Mouse (Mus musculus) spleen, adult 2 months (tissue): ENCODE measurements around the gene Cygb. TPM values are rescaled to one million over a fixed set of nuclear protein-coding genes. Genes with fewer than 3 reads are reported as not detected.

Experiments
- DNase-seq, 2 experiments: peaks; one replicate each; pipeline versions ENCODE4 v3.0.0 to v3.0.0-alpha.2; 2012 to 2021; ENCODE audit warnings: low spot score in 2 of 2, low read depth in 1 of 2
- H3K27ac ChIP-seq: fragments of 200-500 bp; 2 replicates; pipeline ENCODE4 v1.5.1; 2012; ENCODE audit warnings: low read length, inconsistent platforms; ENCODE audit not compliant: insufficient read depth
- H3K27me3 ChIP-seq: fragments of 200-500 bp; 2 replicates; pipeline ENCODE4 v1.6.1; 2012; ENCODE audit warnings: mild to moderate bottlenecking, moderate library complexity, low read length, inconsistent platforms; ENCODE audit not compliant: control insufficient read depth, insufficient read depth
- H3K36me3 ChIP-seq: fragments of 200-500 bp; 2 replicates; pipeline ENCODE4 v1.6.1; 2012; ENCODE audit warnings: mild to moderate bottlenecking, low read length, inconsistent platforms; ENCODE audit not compliant: control insufficient read depth, insufficient read depth
- H3K4me1 ChIP-seq: fragments of 200-500 bp; 2 replicates; pipeline ENCODE4 v1.6.1; 2011; ENCODE audit warnings: inconsistent platforms; ENCODE audit not compliant: control insufficient read depth, insufficient read depth, insufficient read length
- H3K4me3 ChIP-seq: fragments of 200-500 bp; 2 replicates; pipeline ENCODE4 v1.5.1; 2011; ENCODE audit warnings: mild to moderate bottlenecking, inconsistent platforms; ENCODE audit not compliant: insufficient read depth, insufficient read length; ENCODE audit errors: extremely low read depth
- CTCF ChIP-seq: fragments of 200-500 bp; IDR thresholded peaks from 2 replicates; pipeline ENCODE4 v1.5.1; 2011; ENCODE audit warnings: mild to moderate bottlenecking, inconsistent platforms; ENCODE audit not compliant: insufficient read depth, insufficient read length, insufficient replicate concordance; ENCODE audit errors: extremely low read depth
- POLR2A ChIP-seq: fragments of 200-500 bp; IDR thresholded peaks from 2 replicates; pipeline ENCODE4 v1.6.1; 2011; ENCODE audit warnings: low read depth, low read length, inconsistent platforms
- WGBS: fragments of 180-500 bp; shearing (Covaris S2); methylation state at CpG from one replicate; pipeline ENCODE4 v1.1.7; 2018; 5-methylcytosine and 5-hydroxymethylcytosine counted together
- polyA plus RNA-seq: library from polyadenylated mRNA; depleted of rRNA; stranded (reverse); fragments of >200 nt; gene quantifications from 2 replicates; pipeline ENCODE4 v1.2.3, GENCODE M21; 2012

Cygb gene
- polyA plus RNA-seq, 1 experiment: 14.2 TPM

GRCm38 (mm10) chr11:116665289-116665688 lies 11.2 kb upstream of the Cygb start:
- no peaks in the 10 kb centered on the region for H3K27me3 ChIP-seq
- 89% methylated on average over 10 of the region's 10 CpGs for WGBS
- no peaks in the 10 kb centered on the region for H3K36me3 ChIP-seq
- no peak for TF ChIP-seq POLR2A
- no peaks in the 10 kb centered on the region for H3K4me1 ChIP-seq
- H3K27ac ChIP-seq: no peak overlapping the region
- H3K4me3 ChIP-seq: no peak overlapping the region
- DNase-seq: no peak

DNA sequence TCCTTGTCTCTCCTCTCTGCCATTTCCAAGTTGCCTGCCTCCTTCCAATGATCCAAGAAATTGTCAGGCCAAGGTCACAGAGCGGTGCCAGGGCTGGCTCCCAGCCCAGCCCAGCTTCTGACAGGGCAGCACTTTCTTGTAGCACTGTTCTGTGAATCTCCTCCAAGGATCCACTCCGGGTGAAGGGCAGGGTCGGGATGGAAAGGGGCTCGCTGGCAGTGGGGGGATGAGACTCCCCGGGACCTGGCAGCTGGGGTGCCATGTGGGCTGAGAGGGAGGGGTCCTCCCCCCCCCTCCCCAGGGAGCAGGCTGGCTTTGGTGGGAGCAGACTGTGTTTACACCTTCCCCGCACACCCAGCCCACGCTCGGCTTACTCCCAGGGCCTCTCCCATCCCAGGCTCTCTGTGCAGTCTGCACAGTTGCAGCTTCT lies 7.8 kb upstream of the Cygb start:
- TF ChIP-seq POLR2A (no peak), CTCF (no peak)
- no peak overlapping the region for H3K4me3 ChIP-seq
- H3K27me3 ChIP-seq: no peaks in the 10 kb centered on the region
- WGBS: 73% methylated on average over 8 of the region's 8 CpGs
- no peak for DNase-seq
- H3K36me3 ChIP-seq: no peaks in the 10 kb centered on the region
- no peak overlapping the region for H3K27ac ChIP-seq
- H3K4me1 ChIP-seq: no peaks in the 10 kb centered on the region; the same call in 1 of the 2 replicates

DNA sequence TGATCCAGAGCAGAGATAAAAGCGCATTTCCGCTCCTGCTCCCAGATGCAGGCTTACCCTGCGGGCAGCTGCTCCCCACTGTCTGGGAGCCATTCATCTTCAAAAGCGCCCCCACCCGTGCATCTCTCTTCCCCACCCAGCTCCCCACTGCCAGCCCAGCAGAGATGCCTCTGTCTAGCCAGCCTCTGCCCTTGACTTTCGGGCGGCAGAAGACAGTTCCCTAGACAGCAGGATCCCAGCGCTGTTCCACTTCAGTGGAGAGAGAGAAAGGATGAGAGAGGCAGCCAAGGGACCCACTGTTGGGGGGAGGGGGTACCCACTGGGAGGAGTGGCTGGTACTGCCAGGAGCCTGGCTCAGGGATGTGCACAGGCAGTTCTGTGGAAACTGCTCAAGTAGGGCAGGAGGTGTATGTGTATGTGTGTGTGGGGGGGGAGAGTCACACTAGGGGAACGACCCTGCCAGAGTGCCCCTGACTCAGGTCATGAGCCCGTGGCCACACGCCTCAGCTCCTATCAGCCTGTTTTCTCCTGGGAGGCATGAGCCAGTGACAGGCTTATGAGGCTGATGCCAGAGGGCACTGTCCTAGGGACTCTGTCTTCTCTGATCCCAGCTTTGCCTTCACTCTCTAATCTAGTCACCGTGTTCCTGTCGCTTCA lies 7.3 kb upstream of the Cygb start:
- WGBS: 52% methylated on average over 13 of the region's 13 CpGs

GRCm38 (mm10) chr11:116660181-116660580 lies 6.1 kb upstream of the Cygb start:
- Histone ChIP-seq H3K4me3 (no peak overlapping the region), H3K27me3 (no peaks in the 10 kb centered on the region), H3K27ac (no peak overlapping the region), H3K36me3 (no peaks in the 10 kb centered on the region), H3K4me1 (no peaks in the 10 kb centered on the region; the same call in 1 of the 2 replicates)
- DNase-seq: no peak
- no peak for TF ChIP-seq POLR2A
- no peak for TF ChIP-seq CTCF
- WGBS: 83% methylated on average over 9 of the region's 9 CpGs

More for the DNA sequence above, 7.3 kb upstream of the Cygb start:
- no peak for DNase-seq
- Histone ChIP-seq H3K27ac (no peak overlapping the region), H3K36me3 (no peaks in the 10 kb centered on the region), H3K4me3 (no peak overlapping the region), H3K4me1 (no peaks in the 10 kb centered on the region; the same call in 1 of the 2 replicates), H3K27me3 (no peaks in the 10 kb centered on the region)
- TF ChIP-seq POLR2A (no peak), CTCF (no peak)

GRCm38 (mm10) chr11:116659027-116659621 lies 5.0 kb upstream of the Cygb start:
- Histone ChIP-seq H3K27ac (no peak overlapping the region), H3K36me3 (no peaks in the 10 kb centered on the region), H3K27me3 (peaks cover 2% of the 10 kb centered on the region; the same call in 1 of the 2 replicates), H3K4me1 (peaks cover 2% of the 10 kb centered on the region), H3K4me3 (no peak overlapping the region)
- TF ChIP-seq CTCF: no peak
- no peak for TF ChIP-seq POLR2A
- 85% methylated on average over 15 of the region's 15 CpGs for WGBS
- DNase-seq: no peak

- Histone ChIP-seq H3K4me3 (no peak overlapping the region), H3K4me1 (peaks cover 7% of the 10 kb centered on the region), H3K27ac (no peak overlapping the region), H3K27me3 (peaks cover 11% of the 10 kb centered on the region), H3K36me3 (no peaks in the 10 kb centered on the region)
- TF ChIP-seq CTCF (no peak), POLR2A (no peak)
- 86% methylated on average over 10 of the region's 10 CpGs for WGBS
- DNase-seq: no peak
Observed at GRCm38 (mm10) chr11:116658238-116658637, 4.1 kb upstream of the Cygb start.
